ENCODE assay signal across 8 mouse cellular contexts in genomic region chr2:33887328-33888099, GRCm38 (mm10). TPM values are rescaled to one million over a fixed set of nuclear protein-coding genes. Genes with fewer than 3 reads are reported as not detected.
A peak's percentile ranks its signal among the peaks of the same experiment; 100 is the strongest.
DNase-seq lines count a peak whose midpoint lies in the region; ATAC-seq and TF ChIP-seq lines count a peak whose summit lies in the region.

Gene Mvb12b (minus strand): TSS chr2:33887946.

- no peaks in the 10 kb centered on the region; the same call in 1 of the 2 replicates for H3K9me3 ChIP-seq in forebrain, embryonic 14.5 days (replicated peaks; ENCODE audit: control insufficient read depth, low read length)
- H3K9me3 ChIP-seq in lung, embryonic 16.5 days (ENCODE audit: control insufficient read depth, low read length), result no peaks in the 10 kb centered on the region

- peak; percentile 20 for DNase-seq in MEL-GATA-1-ER (ENCODE audit: extremely low read depth, low read depth)
- peak; percentile 67 for DNase-seq in cerebellum, adult 11 months
- peak; percentile 60 for DNase-seq in forebrain, embryonic 14.5 days (ENCODE audit: low spot score)
- peak; percentile 69 to 79 for DNase-seq in heart, postnatal 36 days
- peak in 1 of 2 experiments; percentile 37 for DNase-seq in layer of hippocampus, adult 2 months (ENCODE audit: low spot score in 2 of 2)
- DNase-seq in ovary, postnatal 10 days (ENCODE audit: low spot score), result peak; percentile 51
- DNase-seq in thymus, postnatal 36 days, result peak; percentile 67 to 76

- H3K36me3 ChIP-seq in forebrain, embryonic 14.5 days (ENCODE audit: control insufficient read depth, insufficient read depth, low read length), result no peaks in the 10 kb centered on the region
- no peaks in the 10 kb centered on the region for H3K36me3 ChIP-seq in lung, embryonic 16.5 days (ENCODE audit: control insufficient read depth, insufficient read depth, low read length)

- intact Hi-C loops in heart, postnatal 36 days (cut with DNase I), result loop anchor here (5.0 kb wide), 1 partner anchor 65 kb away; no protein-coding TSS in a partner anchor

- H3K4me1 ChIP-seq in forebrain, embryonic 14.5 days (ENCODE audit: control insufficient read depth, insufficient read depth, low read length), result peaks cover 26% of the 10 kb centered on the region
- peaks cover 25% of the 10 kb centered on the region for H3K4me1 ChIP-seq in lung, embryonic 16.5 days (replicated peaks; ENCODE audit: control insufficient read depth, insufficient read depth, low read length)

- H3K27me3 ChIP-seq in forebrain, embryonic 14.5 days (replicated peaks; ENCODE audit: control insufficient read depth, insufficient read depth, low read length), result no peaks in the 10 kb centered on the region
- no peaks in the 10 kb centered on the region for H3K27me3 ChIP-seq in lung, embryonic 16.5 days (ENCODE audit: control insufficient read depth, insufficient read depth, low read depth, low read length)

- H3K4me2 ChIP-seq in forebrain, embryonic 14.5 days (ENCODE audit: low read length), result peak within 1 kb of the TSS; percentile 93
- peak within 1 kb of the TSS; percentile 90 for H3K4me2 ChIP-seq in lung, embryonic 16.5 days (ENCODE audit: low read depth, low read length)

- peak within 1 kb of the TSS; percentile 100 for H3K9ac ChIP-seq in forebrain, embryonic 14.5 days (ENCODE audit: low read length)
- H3K9ac ChIP-seq in lung, embryonic 16.5 days (ENCODE audit: low read length), result peak within 1 kb of the TSS; percentile 100

- H3K4me3 ChIP-seq in forebrain, embryonic 14.5 days (ENCODE audit: low read depth, low read length), result peak within 1 kb of the TSS; percentile 78
- H3K4me3 ChIP-seq in layer of hippocampus, adult 2 months, result peak within 1 kb of the TSS; percentile 90
- H3K4me3 ChIP-seq in lung, embryonic 16.5 days (ENCODE audit: low read length), result peak within 1 kb of the TSS; percentile 84

- TF ChIP-seq CTCF in layer of hippocampus, adult 2 months (conservative IDR thresholded peaks at IDR 0.05), result no peak

- WGBS in forebrain, embryonic 14.5 days, result 2% methylated on average over 29 of the region's 67 CpGs
- 0% methylated on average over 12 of the region's 67 CpGs for WGBS in lung, embryonic 16.5 days

- peak within 1 kb of the TSS; percentile 98 for H3K27ac ChIP-seq in forebrain, embryonic 14.5 days (ENCODE audit: low read depth, low read length)
- H3K27ac ChIP-seq in layer of hippocampus, adult 2 months, result peak within 1 kb of the TSS; percentile 98
- peak within 1 kb of the TSS; percentile 89 for H3K27ac ChIP-seq in lung, embryonic 16.5 days (ENCODE audit: low read length)

- ATAC-seq in forebrain, embryonic 14.5 days, result peak; percentile 79
- peak; percentile 86 for ATAC-seq in lung, embryonic 16.5 days (ENCODE audit: low read depth)

RNA-seq across cellular contexts. Expression of gene Mvb12b, which starts in this region (rescaled TPM):
- polyA plus RNA-seq in forebrain, embryonic 14.5 days (2014; fragmentation: Nextera tagmentation; extraction: Ambion mirVana), result 49.5 and 52.2 TPM in 2 replicates
- 10 to 100 TPM; 17.3 to 18.0 TPM for total RNA-seq in heart, postnatal 36 days (2021)
- total RNA-seq in layer of hippocampus, adult 2 months (2021), result 10 to 100 TPM; 82.0 to 83.6 TPM
- 19.2 and 21.6 TPM in 2 replicates for polyA plus RNA-seq in lung, embryonic 16.5 days (2015; fragmentation: Nextera tagmentation; extraction: Ambion mirVana)

Comparison
In these comparisons a context has a peak if more than half of its experiments do, and no peak if none do; other contexts are left out.
1. RNA of gene Mvb12b (total RNA-seq): 82.0 to 83.6 TPM in layer of hippocampus, adult 2 months; 17.3 to 18.0 TPM in heart, postnatal 36 days; every median in the first group is over 4 times any median in the second.
2. Peak in every context shown above with its lines, with median percentiles within 50 percentile points of each other: H3K27ac ChIP-seq and H3K4me3 ChIP-seq.